Mouse (Mus musculus) bone marrow, adult 2 months (tissue): ENCODE results near the gene Vmn2r2. TPM values are rescaled to one million over a fixed set of nuclear protein-coding genes. Genes with fewer than 3 reads are reported as not detected.

Experiments
- H3K27ac ChIP-seq: fragments of 200-500 bp; 2 replicates; pipeline ENCODE4 v1.5.1; 2012; ENCODE audit warnings: low read depth, mild to moderate bottlenecking, control low read depth, inconsistent platforms, low read length; ENCODE audit not compliant: control insufficient read depth, poor library complexity, insufficient read depth
- H3K4me1 ChIP-seq: fragments of 200-500 bp; 2 replicates; pipeline ENCODE4 v1.6.1; 2011; ENCODE audit warnings: low read length; ENCODE audit not compliant: control insufficient read depth, insufficient read depth
- H3K4me3 ChIP-seq: fragments of 200-500 bp; replicated peaks from 2 replicates; pipeline ENCODE3; 2011; ENCODE audit warnings: mild to moderate bottlenecking, low read depth, low read length, control low read depth; ENCODE audit not compliant: control insufficient read depth
- CTCF ChIP-seq: fragments of 200-500 bp; IDR thresholded peaks from 2 replicates; pipeline ENCODE4 v1.5.1; 2011; ENCODE audit warnings: low read length, control low read depth; ENCODE audit not compliant: control insufficient read depth, insufficient read depth
- POLR2A ChIP-seq: fragments of 200-500 bp; IDR thresholded peaks from 2 replicates; pipeline ENCODE4 v1.6.1; 2011; ENCODE audit warnings: low read depth, mild to moderate bottlenecking, control low read depth, low read length, borderline replicate concordance; ENCODE audit not compliant: control insufficient read depth
- WGBS: fragments of 180-500 bp; shearing (Covaris S2); methylation state at CpG from one replicate; pipeline ENCODE4 v1.1.7; 2018; 5-methylcytosine and 5-hydroxymethylcytosine counted together
- polyA plus RNA-seq: library from polyadenylated mRNA; stranded (reverse); fragments of >200 nt; gene quantifications from 2 replicates; pipeline ENCODE4 v1.2.4, GENCODE M21; 2011; ENCODE audit warnings: low replicate concordance; ENCODE audit not compliant: missing spikeins, insufficient read depth, insufficient read length

Gene Vmn2r2
- not detected in 2 replicates for polyA plus RNA-seq

DNA sequence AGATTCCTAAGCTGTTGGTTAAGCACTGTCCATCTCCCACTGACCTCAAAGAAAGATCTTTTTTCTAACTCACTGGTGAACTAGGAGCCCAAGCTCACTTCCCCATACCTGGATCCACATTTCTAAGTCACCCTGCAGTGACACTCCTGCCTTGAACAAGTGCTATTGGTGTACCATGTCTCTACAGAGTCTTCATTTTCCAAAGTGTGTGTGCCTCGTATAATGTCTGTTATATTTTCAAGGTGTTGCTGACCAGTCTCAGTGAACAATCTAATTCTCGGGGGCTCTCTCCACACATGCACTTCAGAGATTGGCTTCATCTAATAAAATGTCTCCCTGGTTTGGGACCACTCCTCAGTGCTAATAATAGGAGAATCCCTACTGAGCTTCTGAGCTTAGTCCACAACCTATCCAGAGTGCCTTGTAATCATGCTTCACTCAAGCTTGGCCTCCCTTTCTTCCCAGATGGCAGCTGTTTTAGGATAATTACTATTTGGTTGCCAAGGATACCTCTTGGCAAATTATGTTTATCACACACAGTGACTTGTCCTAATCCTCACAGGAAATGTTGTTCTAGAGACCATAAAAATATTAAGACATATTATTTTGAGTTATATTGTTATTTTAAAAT lies at the start of gene Vmn2r2:
Vmn2r2 (minus strand) TSS at position 51 of the 631 bp plus-strand sequence.
- no peak for TF ChIP-seq POLR2A
- no peak for TF ChIP-seq CTCF
- Histone ChIP-seq H3K27ac (no peak within 1 kb of the TSS), H3K4me3 (no peak within 1 kb of the TSS), H3K4me1 (no peaks in the 10 kb centered on the region)
- 80% methylated on average over 2 of the region's 2 CpGs for WGBS

DNA sequence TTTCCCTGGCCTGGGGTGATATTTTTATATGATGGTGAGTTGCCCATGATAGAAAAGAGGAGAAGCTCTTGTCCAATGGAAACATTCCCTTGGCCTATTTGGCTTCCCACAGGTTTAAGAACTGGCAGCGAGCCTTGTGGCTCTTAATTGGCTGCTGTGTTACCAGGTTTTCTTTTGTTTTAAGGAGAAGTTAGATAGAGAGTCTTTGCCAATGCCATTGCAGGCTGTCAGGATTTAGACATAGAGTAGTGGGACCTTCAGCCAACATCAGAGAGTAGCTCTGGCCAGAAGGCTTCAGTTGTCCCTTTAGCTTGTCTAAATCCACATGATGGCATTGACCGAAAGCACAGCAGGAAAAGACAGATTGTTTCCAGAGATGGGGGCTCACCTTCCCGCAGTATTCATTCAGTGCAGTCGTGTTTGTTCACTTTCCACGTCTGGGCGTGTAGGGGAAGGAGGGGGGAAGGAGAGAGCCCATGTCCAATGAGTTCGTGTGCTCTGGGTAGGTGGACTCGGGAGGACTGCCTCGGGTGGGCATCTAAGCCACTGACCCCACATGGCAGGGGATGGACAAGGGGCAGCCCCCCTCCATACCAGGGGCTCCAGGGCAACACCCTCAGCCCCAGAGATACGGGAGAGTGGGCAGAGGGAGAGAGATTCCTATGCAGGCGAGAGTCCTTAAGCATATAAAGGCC lies 28.2 kb downstream of the Vmn2r2 start:
- no peak overlapping the region for H3K4me3 ChIP-seq
- no peak for TF ChIP-seq CTCF
- no peak for TF ChIP-seq POLR2A
- WGBS, result 72% methylated on average over 11 of the region's 11 CpGs
- H3K27ac ChIP-seq, result no peak overlapping the region
- H3K4me1 ChIP-seq, result no peaks in the 10 kb centered on the region

DNA sequence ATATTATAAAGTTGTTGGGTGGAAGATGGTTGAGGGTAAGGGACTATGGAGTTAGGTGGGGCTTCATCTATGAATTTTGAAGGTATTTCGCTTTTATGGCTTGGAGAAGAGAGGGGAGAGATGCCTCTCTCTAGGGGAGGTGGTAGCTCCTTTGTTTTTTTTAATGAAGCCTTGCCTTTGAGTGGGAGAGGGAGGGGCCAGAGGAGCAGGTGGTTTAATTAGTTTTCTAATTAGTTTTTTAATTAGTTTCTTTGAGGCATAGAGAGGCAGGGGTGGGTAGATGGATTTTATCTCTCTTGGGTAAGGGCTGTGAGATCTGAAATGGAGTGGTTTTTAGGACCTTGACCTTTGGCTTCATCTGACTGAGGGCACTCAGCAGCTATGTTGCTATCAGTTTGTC lies 29.0 kb downstream of the Vmn2r2 start:
- Histone ChIP-seq H3K4me3 (no peak overlapping the region), H3K27ac (no peak overlapping the region), H3K4me1 (no peaks in the 10 kb centered on the region)
- TF ChIP-seq CTCF, result no peak
- WGBS, result 61% methylated on average over 1 of the region's 1 CpGs

DNA sequence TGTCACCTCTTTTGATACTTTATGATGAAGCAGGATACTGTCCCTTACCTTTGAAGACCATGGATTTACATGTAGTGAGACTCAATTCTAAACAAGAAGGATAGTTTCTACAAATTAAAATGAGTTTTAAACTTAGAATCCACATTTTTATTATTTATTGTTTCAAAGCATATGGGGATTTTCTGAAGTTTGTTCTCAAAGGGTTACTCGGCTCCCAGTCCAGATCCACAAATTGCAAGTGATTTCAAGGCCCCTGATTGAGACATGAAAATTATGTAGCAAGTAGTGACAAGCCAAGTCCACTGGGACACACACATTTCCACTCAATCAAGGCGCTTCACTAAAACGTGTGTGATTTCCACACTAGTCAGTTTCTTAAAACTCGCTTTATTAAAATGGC lies 60.5 kb downstream of the Vmn2r2 start, which contains the start of gene Vmn2r1:
Vmn2r1 (plus strand) TSS at position 301 of the 400 bp plus-strand sequence.
- WGBS, result 71% methylated on average over 4 of the region's 4 CpGs
- TF ChIP-seq POLR2A, result no peak
- TF ChIP-seq CTCF, result no peak
- H3K27ac ChIP-seq, result no peak within 1 kb of the TSS
- H3K4me1 ChIP-seq, result no peaks in the 10 kb centered on the region
- H3K4me3 ChIP-seq, result no peak within 1 kb of the TSS

Other genes starting within 250 kb of the Vmn2r2 start
- gene Plch1, start 242.5 kb downstream of the Vmn2r2 start, polyA plus RNA-seq, result not detected in 2 replicates
- gene E130311K13Rik, start 212.5 kb downstream of the Vmn2r2 start, polyA plus RNA-seq, result 2.6 TPM in 1 of 2 replicates, not detected in the other
- gene Slc33a1, start 177.2 kb downstream of the Vmn2r2 start, polyA plus RNA-seq, result 3.7 and 6.1 TPM in 2 replicates
- 7.5 and 7.9 TPM in 2 replicates for gene Gmps, start 165.8 kb downstream of the Vmn2r2 start, polyA plus RNA-seq
- not detected in 2 replicates for gene Vmn2r1, start 60.4 kb downstream of the Vmn2r2 start, polyA plus RNA-seq
- 0.43 and 0.47 TPM in 2 replicates for gene Vmn2r3, start 147.8 kb upstream of the Vmn2r2 start, polyA plus RNA-seq